Mouse (Mus musculus) effector memory CD4-positive, alpha-beta T cell, adult 7 months (primary cell): Measurements from ENCODE around the gene Pou2f3. TPM values are rescaled to one million over a fixed set of nuclear protein-coding genes. Genes with fewer than 3 reads are reported as not detected.

ENCODE experiments used
- polyA plus RNA-seq: library from polyadenylated mRNA; unstranded; fragments of 100-300 nt; shearing (Covaris generic); gene quantifications from one replicate; pipeline ENCODE4 v1.2.1, GENCODE M21; 2017

Pou2f3 gene
- polyA plus RNA-seq: not detected

DNA sequence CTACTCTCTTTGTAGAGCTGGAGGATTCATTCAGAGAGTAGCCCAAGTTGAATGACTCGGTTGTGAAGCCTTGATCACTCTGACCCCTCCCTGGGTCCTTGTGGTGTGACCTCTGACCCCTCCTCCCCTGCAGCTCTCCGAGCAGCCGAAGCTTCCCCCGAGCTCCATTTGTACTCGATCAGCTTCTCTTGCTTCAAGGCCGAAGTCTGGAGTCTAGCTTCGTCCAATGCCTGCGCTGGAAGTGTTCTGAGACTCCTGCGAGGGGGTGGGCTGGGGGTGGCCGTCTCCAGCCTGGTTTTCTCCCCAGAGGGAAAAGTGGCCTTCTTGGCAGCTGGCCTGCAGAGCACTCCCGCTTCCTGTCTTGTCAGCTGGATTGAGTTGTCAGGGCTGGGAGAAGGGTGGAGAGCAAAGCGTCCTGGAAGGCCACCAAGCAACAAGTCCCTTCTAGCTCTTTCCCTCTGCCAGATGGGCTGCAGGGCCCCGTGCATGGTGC is at the start of gene Pou2f3:
Pou2f3 (minus strand) TSS at position 180 of the 493 bp plus-strand sequence.

DNA sequence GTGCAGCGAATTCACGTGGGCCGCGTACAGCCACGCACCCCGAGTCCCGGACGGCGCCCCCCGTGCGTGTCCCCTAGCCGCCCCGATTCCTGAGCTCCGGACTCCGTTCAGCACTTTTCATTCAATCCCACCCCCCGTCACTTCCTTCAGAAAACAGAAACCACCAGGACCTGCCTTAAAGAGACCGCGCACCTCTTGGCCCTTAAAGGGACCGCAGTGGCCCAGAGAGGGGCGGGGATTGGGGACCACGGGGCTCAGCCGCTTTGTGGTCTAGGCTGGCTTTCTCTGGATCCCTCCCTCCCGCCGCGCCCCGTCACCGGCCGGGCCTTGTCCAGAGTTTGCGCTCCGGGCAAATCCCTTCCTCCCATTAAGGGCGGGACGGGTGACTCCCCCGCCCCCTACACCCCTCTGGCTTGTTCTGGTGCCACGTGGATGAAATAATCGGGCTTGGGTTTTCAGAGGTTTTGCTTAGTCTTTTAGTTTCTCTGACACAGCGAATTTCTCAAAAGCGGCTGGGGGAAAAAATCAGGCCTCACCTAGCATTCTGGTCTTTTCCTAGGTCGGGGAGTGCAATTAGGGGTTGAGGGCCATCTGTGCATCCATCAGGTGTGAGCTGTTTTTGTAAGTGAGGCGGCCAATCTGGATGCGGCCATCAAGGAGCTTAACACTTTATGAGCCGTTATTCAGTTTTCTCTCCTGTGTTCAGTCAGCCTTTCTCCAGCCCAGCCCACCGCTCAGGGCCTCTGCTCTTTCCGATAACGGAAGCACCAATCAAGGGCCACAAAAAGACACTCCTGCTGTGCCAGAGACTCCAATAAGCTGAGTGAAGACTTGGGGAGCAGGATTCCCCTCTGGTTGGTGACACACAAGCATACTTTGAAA is 29.8 kb upstream of the Pou2f3 start, which contains the start of gene Oaf:
Oaf (minus strand) TSS at position 200 of the 882 bp plus-strand sequence.

GRCm38 (mm10) chr9:43116134-43116996 is 93.8 kb downstream of the Pou2f3 start, which contains the start of gene Tmem136:
TSS of gene Tmem136 (minus strand) at chr9:43116570.

GRCm38 (mm10) chr9:43107187-43107517 is 103.0 kb downstream of the Pou2f3 start, which contains the start of gene Arhgef12:
TSS of gene Arhgef12 (minus strand) at chr9:43107239.

Other genes with a start within 250 kb of the Pou2f3 start
- gene Arhgef12, start 103.1 kb downstream of the Pou2f3 start, polyA plus RNA-seq: 9.7 TPM
- gene Tmem136, start 93.8 kb downstream of the Pou2f3 start, polyA plus RNA-seq: 0.27 TPM
- not detected for gene Oaf, start 29.5 kb upstream of the Pou2f3 start, polyA plus RNA-seq
- gene Trim29, start 100.5 kb upstream of the Pou2f3 start, polyA plus RNA-seq: not detected